Mouse (Mus musculus): ENCODE data around the gene Tuba1a. TPM values are rescaled to one million over a fixed set of nuclear protein-coding genes. Genes with fewer than 3 reads are reported as not detected.
"Not testable (repeated sequence)": the region's sequence is repeated elsewhere in the genome, so short reads cannot be mapped to it uniquely, and the experiment has no call there.

Gene Tuba1a
- polyA plus RNA-seq, 1 experiment from 2014 or later: 925 TPM

GRCm38 (mm10) chr15:98976763-98977758 is 23.6 kb upstream of the Tuba1a start:
- Histone ChIP-seq H3K4me1 (ENCODE audit: insufficient read depth, low read length) (peaks cover 27% of the 10 kb centered on the region), H3K36me3 (ENCODE audit: insufficient read depth, low read length) (no peaks in the 10 kb centered on the region), H3K9ac (replicated peaks; ENCODE audit: low read length) (peak overlapping the region; percentile 46), H3K27me3 (ENCODE audit: insufficient read depth, low read length) (no peaks in the 10 kb centered on the region), H3K4me2 (replicated peaks; ENCODE audit: low read depth, low read length) (no peak overlapping the region; the same call in 1 of the 2 replicates), H3K4me3 (ENCODE audit: low read length) (no peak overlapping the region), H3K9me3 (ENCODE audit: low read length) (no peaks in the 10 kb centered on the region), H3K27ac (ENCODE audit: low read length) (peak overlapping the region; percentile 60)
- WGBS: 62% methylated on average over 21 of the region's 21 CpGs
- no peak for ATAC-seq (ENCODE audit: low FRiP score, low TSS enrichment)

GRCm38 (mm10) chr15:98973015-98973614 is 19.6 kb upstream of the Tuba1a start:
- Histone ChIP-seq H3K9me3 (ENCODE audit: low read length) (no peaks in the 10 kb centered on the region), H3K4me3 (ENCODE audit: low read length) (no peak overlapping the region), H3K36me3 (ENCODE audit: insufficient read depth, low read length) (no peaks in the 10 kb centered on the region), H3K4me1 (ENCODE audit: insufficient read depth, low read length) (peaks cover 41% of the 10 kb centered on the region), H3K9ac (replicated peaks; ENCODE audit: low read length) (0 out of 2 replicates have a peak overlapping the region, but pooled peaks have one; percentile 22), H3K4me2 (replicated peaks; ENCODE audit: low read depth, low read length) (peak overlapping the region; percentile 35), H3K27ac (ENCODE audit: low read length) (peak overlapping the region; percentile 87), H3K27me3 (ENCODE audit: insufficient read depth, low read length) (no peaks in the 10 kb centered on the region)
- peak; percentile 71 for ATAC-seq (ENCODE audit: low FRiP score, low TSS enrichment)
- WGBS: 49% methylated on average over 9 of the region's 9 CpGs

GRCm38 (mm10) chr15:98971576-98972320 is 18.2 kb upstream of the Tuba1a start:
- H3K27me3 ChIP-seq (ENCODE audit: insufficient read depth, low read length); H3K4me2 ChIP-seq (replicated peaks; ENCODE audit: low read depth, low read length); H3K9ac ChIP-seq (replicated peaks; ENCODE audit: low read length); H3K4me3 ChIP-seq (ENCODE audit: low read length); ATAC-seq (ENCODE audit: low FRiP score, low TSS enrichment); H3K36me3 ChIP-seq (ENCODE audit: insufficient read depth, low read length); H3K9me3 ChIP-seq (ENCODE audit: low read length); H3K27ac ChIP-seq (ENCODE audit: low read length): not testable (repeated sequence)
- peaks cover 28% of the 10 kb centered on the region for H3K4me1 ChIP-seq (ENCODE audit: insufficient read depth, low read length)
- WGBS: 70% methylated on average over 15 of the region's 15 CpGs

- no peak overlapping the region for H3K9ac ChIP-seq (replicated peaks; ENCODE audit: low read length)
- H3K4me1 ChIP-seq (ENCODE audit: insufficient read depth, low read length): peaks cover 27% of the 10 kb centered on the region
- H3K9me3 ChIP-seq (ENCODE audit: low read length): no peaks in the 10 kb centered on the region
- no peak overlapping the region for H3K27ac ChIP-seq (ENCODE audit: low read length)
- WGBS: 35% methylated on average over 4 of the region's 4 CpGs
- no peak overlapping the region for H3K4me2 ChIP-seq (replicated peaks; ENCODE audit: low read depth, low read length)
- no peaks in the 10 kb centered on the region for H3K36me3 ChIP-seq (ENCODE audit: insufficient read depth, low read length)
- no peak for ATAC-seq (ENCODE audit: low FRiP score, low TSS enrichment)
- H3K4me3 ChIP-seq (ENCODE audit: low read length): no peak overlapping the region
- no peaks in the 10 kb centered on the region for H3K27me3 ChIP-seq (ENCODE audit: insufficient read depth, low read length)
Measured at GRCm38 (mm10) chr15:98971111-98971510, 17.6 kb upstream of the Tuba1a start.

GRCm38 (mm10) chr15:98969372-98970101 is 16.0 kb upstream of the Tuba1a start:
- Histone ChIP-seq H3K4me2 (replicated peaks; ENCODE audit: low read depth, low read length) (peak overlapping the region; percentile 32), H3K4me3 (ENCODE audit: low read length) (no peak overlapping the region), H3K36me3 (ENCODE audit: insufficient read depth, low read length) (no peaks in the 10 kb centered on the region), H3K9ac (replicated peaks; ENCODE audit: low read length) (peak overlapping the region; percentile 47), H3K4me1 (ENCODE audit: insufficient read depth, low read length) (peaks cover 27% of the 10 kb centered on the region), H3K27ac (ENCODE audit: low read length) (peak overlapping the region; percentile 65), H3K9me3 (ENCODE audit: low read length) (no peaks in the 10 kb centered on the region), H3K27me3 (ENCODE audit: insufficient read depth, low read length) (no peaks in the 10 kb centered on the region)
- 22% methylated on average over 16 of the region's 16 CpGs for WGBS
- ATAC-seq (ENCODE audit: low FRiP score, low TSS enrichment): no peak

- Histone ChIP-seq H3K36me3 (ENCODE audit: insufficient read depth, low read length) (no peaks in the 10 kb centered on the region), H3K4me3 (ENCODE audit: low read length) (no peak overlapping the region), H3K27ac (ENCODE audit: low read length) (peak overlapping the region; percentile 65), H3K4me1 (ENCODE audit: insufficient read depth, low read length) (peaks cover 27% of the 10 kb centered on the region), H3K9me3 (ENCODE audit: low read length) (no peaks in the 10 kb centered on the region), H3K27me3 (ENCODE audit: insufficient read depth, low read length) (no peaks in the 10 kb centered on the region), H3K4me2 (replicated peaks; ENCODE audit: low read depth, low read length) (peak overlapping the region; percentile 32), H3K9ac (replicated peaks; ENCODE audit: low read length) (peak overlapping the region; percentile 47)
- 17% methylated on average over 12 of the region's 12 CpGs for WGBS
- ATAC-seq (ENCODE audit: low FRiP score, low TSS enrichment): peak; percentile 70; the same call in 1 of the 2 replicates
Measured at GRCm38 (mm10) chr15:98968701-98969371, 15.3 kb upstream of the Tuba1a start.

GRCm38 (mm10) chr15:98959531-98959930 is 6.0 kb upstream of the Tuba1a start:
- H3K27me3 ChIP-seq (ENCODE audit: insufficient read depth, low read length): no peaks in the 10 kb centered on the region
- H3K27ac ChIP-seq (ENCODE audit: low read length): no peak overlapping the region
- no peaks in the 10 kb centered on the region for H3K9me3 ChIP-seq (ENCODE audit: low read length)
- H3K36me3 ChIP-seq (ENCODE audit: insufficient read depth, low read length): no peaks in the 10 kb centered on the region
- H3K4me3 ChIP-seq (ENCODE audit: low read length): no peak overlapping the region
- H3K9ac ChIP-seq (replicated peaks; ENCODE audit: low read length): no peak overlapping the region
- no peak overlapping the region for H3K4me2 ChIP-seq (replicated peaks; ENCODE audit: low read depth, low read length)
- WGBS: 83% methylated on average over 3 of the region's 3 CpGs
- ATAC-seq (ENCODE audit: low FRiP score, low TSS enrichment): no peak
- peaks cover 4% of the 10 kb centered on the region; the same call in 1 of the 2 replicates for H3K4me1 ChIP-seq (ENCODE audit: insufficient read depth, low read length)

DNA sequence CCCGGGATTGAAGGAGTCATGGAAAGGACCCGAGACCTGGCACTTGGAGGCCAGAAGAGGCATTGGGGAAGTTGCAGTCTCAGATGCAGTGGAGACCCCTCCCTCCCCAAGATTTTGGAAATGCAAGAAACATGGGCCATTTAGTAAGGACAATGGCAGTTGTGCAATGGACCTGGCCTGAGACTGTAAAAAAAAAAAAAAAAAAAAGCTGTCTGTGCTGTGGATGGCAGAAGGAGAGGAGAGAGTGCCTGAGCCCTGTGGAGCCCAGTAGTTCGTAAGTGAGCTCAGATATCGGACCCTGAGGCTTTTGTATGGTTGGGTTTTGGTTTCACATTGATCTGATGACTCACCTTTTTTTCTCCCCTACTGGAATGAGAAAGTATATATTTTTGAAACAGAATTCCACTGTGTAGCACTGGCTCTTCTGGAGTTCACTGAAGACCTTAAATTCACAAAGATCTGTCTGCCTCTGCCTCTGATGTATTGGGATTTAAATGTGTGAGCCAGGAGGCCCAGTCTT is 5.5 kb upstream of the Tuba1a start:
- H3K4me3 ChIP-seq (ENCODE audit: low read length): no peak overlapping the region

More for the DNA sequence above, 5.5 kb upstream of the Tuba1a start:
- H3K9ac ChIP-seq (replicated peaks; ENCODE audit: low read length): no peak overlapping the region
- no peak overlapping the region for H3K4me2 ChIP-seq (replicated peaks; ENCODE audit: low read depth, low read length)
- no peaks in the 10 kb centered on the region for H3K9me3 ChIP-seq (ENCODE audit: low read length)
- no peaks in the 10 kb centered on the region for H3K36me3 ChIP-seq (ENCODE audit: insufficient read depth, low read length)
- ATAC-seq (ENCODE audit: low FRiP score, low TSS enrichment): no peak
- 84% methylated on average over 4 of the region's 4 CpGs for WGBS
- H3K27me3 ChIP-seq (ENCODE audit: insufficient read depth, low read length): no peaks in the 10 kb centered on the region
- H3K27ac ChIP-seq (ENCODE audit: low read length): no peak overlapping the region
- H3K4me1 ChIP-seq (ENCODE audit: insufficient read depth, low read length): peaks cover 7% of the 10 kb centered on the region

Data from kidney, embryonic 16.5 days (tissue).